Mouse (Mus musculus) midbrain, embryonic 12.5 days (tissue): ENCODE data around the gene Fsip1. TPM values are rescaled to one million over a fixed set of nuclear protein-coding genes. Genes with fewer than 3 reads are reported as not detected.

ENCODE experiments used
- ATAC-seq: fragments of 200-750 bp; cut with Nextera tagmentation; 2 replicates; pipeline ENCODE4 v1.8.0; 2017; ENCODE audit warnings: low read depth, moderate TSS enrichment, moderate library complexity; ENCODE audit not compliant: low FRiP score
- H3K27ac ChIP-seq: fragments of 300-500 bp; sonication (generic); replicated peaks from 2 replicates; pipeline ENCODE4 v1.5.1; 2016; ENCODE audit warnings: mild to moderate bottlenecking
- H3K27me3 ChIP-seq: fragments of 300-500 bp; sonication (generic); 2 replicates; pipeline ENCODE4 v1.6.1; 2016; ENCODE audit warnings: mild to moderate bottlenecking
- H3K36me3 ChIP-seq: fragments of 300-500 bp; sonication (generic); 2 replicates; pipeline ENCODE4 v1.6.1; 2016
- H3K4me1 ChIP-seq: fragments of 300-500 bp; sonication (generic); 2 replicates; pipeline ENCODE4 v1.6.1; 2016
- H3K4me2 ChIP-seq: fragments of 300-500 bp; sonication (generic); replicated peaks from 2 replicates; pipeline ENCODE4 v1.6.1; 2016; ENCODE audit warnings: mild to moderate bottlenecking, moderate library complexity
- H3K4me3 ChIP-seq: fragments of 300-500 bp; sonication (generic); 2 replicates; pipeline ENCODE4 v1.5.1; 2016; ENCODE audit warnings: mild to moderate bottlenecking
- H3K9ac ChIP-seq: fragments of 300-500 bp; sonication (generic); replicated peaks from 2 replicates; pipeline ENCODE4 v1.6.1; 2016; ENCODE audit warnings: mild to moderate bottlenecking, moderate library complexity
- H3K9me3 ChIP-seq: fragments of 300-500 bp; sonication (generic); 2 replicates; pipeline ENCODE4 v1.6.1; 2016; ENCODE audit warnings: mild to moderate bottlenecking
- WGBS: fragments of 180-500 bp; shearing (Covaris S2); methylation state at CpG from one replicate; pipeline ENCODE4 v1.1.7; 2016; 5-methylcytosine and 5-hydroxymethylcytosine counted together
- polyA plus RNA-seq: library from polyadenylated mRNA; unstranded; fragments of >200 nt; fragmentation: Nextera tagmentation; extraction: Ambion mirVana; gene quantifications from 2 replicates; pipeline ENCODE4 v1.2.1, GENCODE M21; 2016

Gene Fsip1
- polyA plus RNA-seq, 1 experiment from 2014 or later = 1.6 TPM

DNA sequence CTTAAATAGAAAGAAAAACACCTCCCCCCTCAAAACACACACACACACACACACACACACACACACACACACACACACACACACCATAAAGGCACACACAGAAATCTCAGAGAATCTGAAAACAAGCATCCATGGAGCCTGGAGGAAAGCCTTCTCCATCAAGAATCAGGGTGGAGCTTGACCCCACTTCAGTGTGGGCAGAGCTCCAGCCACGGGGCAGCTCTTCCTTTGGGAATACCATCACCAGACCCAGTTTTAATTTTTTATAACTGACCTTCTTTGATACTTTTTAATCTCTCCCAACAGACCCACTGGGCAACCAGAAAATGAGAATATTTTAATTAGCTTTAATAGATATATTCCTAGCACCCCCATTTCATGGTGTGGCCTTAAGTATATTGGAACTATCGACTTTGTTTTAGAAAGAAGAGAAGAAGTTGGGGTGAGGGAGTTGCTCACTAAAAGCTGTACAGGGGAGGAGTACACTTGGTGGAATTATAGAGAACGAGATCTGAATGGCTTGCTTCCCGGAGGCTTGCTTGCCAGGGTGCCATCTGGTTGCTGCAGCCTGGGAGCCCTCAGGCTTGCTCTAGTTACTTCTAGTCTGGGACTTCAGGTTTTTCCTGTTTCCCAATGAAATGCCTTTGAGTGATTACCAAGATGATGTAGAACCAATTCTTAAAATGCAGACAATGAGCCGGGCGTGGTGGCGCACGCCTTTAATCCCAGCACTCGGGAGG is 31.7 kb upstream of the Fsip1 start:
- no peaks in the 10 kb centered on the region for H3K4me1 ChIP-seq
- H3K27ac ChIP-seq = no peak overlapping the region
- no peak overlapping the region for H3K4me3 ChIP-seq
- H3K36me3 ChIP-seq = no peaks in the 10 kb centered on the region
- ATAC-seq = no peak
- 88% methylated on average over 9 of the region's 9 CpGs for WGBS
- H3K9me3 ChIP-seq = no peaks in the 10 kb centered on the region
- no peak overlapping the region for H3K9ac ChIP-seq
- no peaks in the 10 kb centered on the region for H3K27me3 ChIP-seq
- no peak overlapping the region for H3K4me2 ChIP-seq

DNA sequence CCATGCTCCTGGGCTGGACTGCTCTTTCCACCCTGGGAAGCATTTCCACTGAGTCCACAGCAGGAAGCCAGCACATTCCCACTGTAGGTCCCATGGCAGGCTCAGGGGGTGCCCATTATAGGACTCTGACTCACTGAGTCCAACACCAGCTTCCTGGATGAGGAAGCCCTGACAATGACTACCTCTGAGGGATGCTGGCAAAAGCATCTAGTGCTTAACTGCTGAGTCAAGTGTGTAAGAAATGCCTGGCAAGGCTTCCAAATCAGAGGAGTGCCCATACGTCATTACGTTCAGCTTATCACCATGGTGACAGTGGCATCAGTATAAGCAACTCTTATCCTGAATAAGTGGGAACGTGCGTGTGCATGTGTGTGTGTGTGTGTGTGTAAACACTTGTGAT is 30.9 kb upstream of the Fsip1 start:
- no peak overlapping the region for H3K4me3 ChIP-seq
- 71% methylated on average over 4 of the region's 4 CpGs for WGBS

GRCm38 (mm10) chr2:118282467-118282866 is 25.7 kb upstream of the Fsip1 start:
- H3K27ac ChIP-seq = no peak overlapping the region
- H3K4me3 ChIP-seq = no peak overlapping the region
- no peaks in the 10 kb centered on the region for H3K4me1 ChIP-seq
- H3K36me3 ChIP-seq = no peaks in the 10 kb centered on the region
- no peaks in the 10 kb centered on the region for H3K9me3 ChIP-seq
- H3K27me3 ChIP-seq = no peaks in the 10 kb centered on the region
- 85% methylated on average over 3 of the region's 3 CpGs for WGBS
- H3K9ac ChIP-seq = no peak overlapping the region
- no peak overlapping the region for H3K4me2 ChIP-seq
- no peak for ATAC-seq

More for the DNA sequence above, 30.9 kb upstream of the Fsip1 start:
- Histone ChIP-seq H3K9ac (no peak overlapping the region), H3K4me1 (no peaks in the 10 kb centered on the region), H3K9me3 (no peaks in the 10 kb centered on the region), H3K27me3 (no peaks in the 10 kb centered on the region), H3K36me3 (no peaks in the 10 kb centered on the region), H3K4me2 (no peak overlapping the region), H3K27ac (no peak overlapping the region)
- ATAC-seq = no peak

DNA sequence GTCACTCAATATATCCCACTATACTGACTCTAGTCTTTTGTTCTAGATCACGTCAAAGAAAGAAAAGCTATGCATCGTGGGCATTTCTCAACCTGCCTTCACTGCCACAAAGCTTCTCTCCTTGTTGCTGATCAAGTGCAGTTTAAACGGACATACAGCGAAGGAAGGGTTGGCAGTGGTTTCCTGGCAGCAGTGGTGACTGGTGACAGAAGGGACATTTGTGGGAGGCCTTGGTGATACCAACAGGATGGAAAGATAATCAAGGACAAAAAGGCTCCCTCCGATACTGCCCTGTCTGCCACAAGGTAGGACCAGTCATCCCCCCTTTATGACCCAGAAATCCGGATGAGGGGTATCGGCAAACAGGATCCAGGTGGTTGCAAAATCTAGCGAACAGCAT is 21.5 kb upstream of the Fsip1 start:
- Histone ChIP-seq H3K4me2 (no peak overlapping the region), H3K27me3 (no peaks in the 10 kb centered on the region), H3K9ac (no peak overlapping the region), H3K4me1 (no peaks in the 10 kb centered on the region), H3K36me3 (no peaks in the 10 kb centered on the region), H3K4me3 (no peak overlapping the region), H3K9me3 (no peaks in the 10 kb centered on the region), H3K27ac (no peak overlapping the region)
- ATAC-seq = no peak
- WGBS = 94% methylated on average over 8 of the region's 8 CpGs

DNA sequence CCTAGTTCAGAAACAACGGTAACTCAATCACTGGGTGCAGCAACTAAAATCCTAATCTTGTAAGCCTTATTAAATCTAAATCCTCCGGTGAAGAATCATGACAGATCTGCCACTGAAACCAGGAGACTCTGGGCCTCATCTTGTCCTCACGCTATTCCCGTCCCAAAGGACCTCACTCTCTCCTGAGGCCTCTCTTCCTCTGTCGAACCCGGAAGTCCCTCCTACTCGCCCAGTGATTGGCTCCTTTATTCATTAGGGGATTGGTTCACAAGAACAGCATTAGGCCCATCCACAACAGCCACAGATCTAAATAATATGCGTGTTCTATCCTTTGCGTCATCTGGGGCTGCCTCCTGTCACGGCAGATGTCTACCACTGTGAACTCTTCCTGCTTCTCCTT is 14.8 kb upstream of the Fsip1 start:
- Histone ChIP-seq H3K27ac (no peak overlapping the region), H3K4me2 (no peak overlapping the region), H3K36me3 (no peaks in the 10 kb centered on the region), H3K4me1 (no peaks in the 10 kb centered on the region), H3K9ac (no peak overlapping the region), H3K27me3 (no peaks in the 10 kb centered on the region), H3K4me3 (no peak overlapping the region), H3K9me3 (no peaks in the 10 kb centered on the region)
- WGBS = 89% methylated on average over 10 of the region's 10 CpGs
- no peak for ATAC-seq

- Histone ChIP-seq H3K27ac (no peak overlapping the region), H3K9me3 (no peaks in the 10 kb centered on the region), H3K4me1 (no peaks in the 10 kb centered on the region), H3K4me3 (no peak overlapping the region), H3K4me2 (no peak overlapping the region), H3K9ac (no peak overlapping the region), H3K36me3 (no peaks in the 10 kb centered on the region), H3K27me3 (no peaks in the 10 kb centered on the region)
- no peak for ATAC-seq
- WGBS = 90% methylated on average over 14 of the region's 14 CpGs
Observed at GRCm38 (mm10) chr2:118270213-118270612, 13.4 kb upstream of the Fsip1 start.

GRCm38 (mm10) chr2:118263914-118264201 is 7.1 kb upstream of the Fsip1 start:
- H3K27ac ChIP-seq = no peak overlapping the region
- H3K27me3 ChIP-seq = no peaks in the 10 kb centered on the region
- no peak for ATAC-seq
- no peaks in the 10 kb centered on the region for H3K9me3 ChIP-seq
- H3K4me3 ChIP-seq = no peak overlapping the region
- 55% methylated on average over 2 of the region's 2 CpGs for whole genome bisulfite sequencing
- H3K4me1 ChIP-seq = no peaks in the 10 kb centered on the region
- H3K36me3 ChIP-seq = no peaks in the 10 kb centered on the region
- no peak overlapping the region for H3K4me2 ChIP-seq
- no peak overlapping the region for H3K9ac ChIP-seq

DNA sequence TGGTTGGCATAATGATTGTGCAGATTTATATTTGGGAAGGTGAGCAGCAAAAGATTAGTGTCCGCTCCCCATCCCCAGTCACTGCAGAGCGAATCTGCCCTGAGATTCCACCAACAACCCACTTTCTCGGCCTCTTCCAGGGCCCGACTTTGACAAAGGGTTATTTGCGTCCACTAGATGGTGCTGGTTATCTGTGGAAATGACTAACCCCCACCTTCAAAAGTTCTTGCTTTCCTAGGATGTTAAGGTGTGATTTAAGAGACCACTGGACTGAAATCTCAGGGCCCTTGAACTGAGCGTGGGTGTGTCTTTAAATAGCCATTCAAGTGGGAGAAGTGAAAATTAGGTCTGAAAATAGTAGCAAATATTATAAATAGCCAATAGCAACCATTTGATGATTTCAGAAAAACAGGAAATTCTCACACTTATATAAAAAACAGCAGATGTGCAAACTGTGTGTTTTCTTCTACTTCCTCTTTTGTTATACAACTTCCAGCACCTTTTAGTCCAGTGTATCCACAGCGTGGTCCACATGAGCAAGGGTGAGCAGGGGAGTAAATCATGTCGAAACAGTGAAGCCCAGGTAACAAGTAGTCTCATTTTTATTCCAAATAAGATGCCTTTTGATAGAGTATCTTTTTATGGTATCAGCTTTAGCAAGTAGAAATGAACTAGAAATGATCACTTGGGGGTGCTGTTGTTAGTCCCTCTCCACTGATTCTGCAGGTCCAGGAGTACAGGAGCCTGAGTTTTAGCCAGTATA is 6.6 kb upstream of the Fsip1 start:
- no peak for ATAC-seq
- WGBS = 22% methylated on average over 8 of the region's 8 CpGs

DNA sequence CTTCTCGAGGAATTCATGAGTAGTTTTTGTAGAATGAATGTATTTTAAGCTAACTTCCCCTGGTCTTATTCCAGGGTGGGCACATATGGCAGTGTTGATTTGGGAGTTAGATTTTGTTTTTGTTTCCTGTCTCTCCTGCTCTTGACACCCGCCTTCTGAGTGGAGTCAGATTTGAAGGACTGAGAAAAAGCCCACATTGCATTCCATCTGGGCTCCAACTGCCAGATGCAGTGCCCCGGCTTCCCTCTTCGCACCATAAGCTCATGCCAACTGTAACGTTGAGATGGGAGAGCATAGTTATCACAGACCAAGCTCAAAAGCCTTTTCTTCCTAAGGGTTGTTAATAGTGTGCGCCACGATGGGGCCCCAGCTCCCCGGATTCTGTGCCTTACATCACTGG is 5.9 kb upstream of the Fsip1 start:
- Histone ChIP-seq H3K27me3 (no peaks in the 10 kb centered on the region), H3K4me1 (no peaks in the 10 kb centered on the region), H3K4me2 (no peak overlapping the region), H3K4me3 (no peak overlapping the region), H3K36me3 (no peaks in the 10 kb centered on the region), H3K9me3 (no peaks in the 10 kb centered on the region), H3K9ac (no peak overlapping the region), H3K27ac (no peak overlapping the region)
- ATAC-seq = no peak
- 60% methylated on average over 8 of the region's 8 CpGs for WGBS

More for the DNA sequence above, 6.6 kb upstream of the Fsip1 start:
- Histone ChIP-seq H3K9me3 (no peaks in the 10 kb centered on the region), H3K27ac (no peak overlapping the region), H3K9ac (no peak overlapping the region), H3K27me3 (no peaks in the 10 kb centered on the region), H3K4me2 (no peak overlapping the region), H3K36me3 (no peaks in the 10 kb centered on the region), H3K4me1 (no peaks in the 10 kb centered on the region), H3K4me3 (no peak overlapping the region)

DNA sequence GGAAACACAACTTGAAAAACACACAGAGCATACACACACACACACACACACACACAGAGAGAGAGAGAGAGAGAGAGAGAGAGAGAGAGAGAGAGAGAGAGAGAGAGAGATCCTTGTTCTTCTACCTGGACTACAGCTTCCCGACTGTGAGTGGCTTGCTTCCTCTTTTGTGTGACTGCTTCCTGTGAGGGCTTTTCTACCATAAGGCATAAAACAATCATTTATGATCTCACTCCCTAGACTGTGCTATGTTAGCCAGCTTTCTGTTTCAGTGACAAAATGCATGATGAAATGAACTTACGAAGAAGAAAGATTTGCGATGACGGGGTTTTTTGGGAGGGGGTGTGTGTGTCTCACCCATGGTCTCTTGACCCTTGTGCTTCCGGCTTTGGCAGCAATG is 3.0 kb upstream of the Fsip1 start:
- WGBS = 91% methylated on average over 5 of the region's 5 CpGs
- Histone ChIP-seq H3K27ac (no peak overlapping the region), H3K36me3 (no peaks in the 10 kb centered on the region), H3K4me1 (peaks cover 5% of the 10 kb centered on the region; the same call in 1 of the 2 replicates), H3K9me3 (no peaks in the 10 kb centered on the region), H3K4me3 (no peak overlapping the region), H3K4me2 (no peak overlapping the region), H3K27me3 (no peaks in the 10 kb centered on the region), H3K9ac (no peak overlapping the region)
- no peak for ATAC-seq

DNA sequence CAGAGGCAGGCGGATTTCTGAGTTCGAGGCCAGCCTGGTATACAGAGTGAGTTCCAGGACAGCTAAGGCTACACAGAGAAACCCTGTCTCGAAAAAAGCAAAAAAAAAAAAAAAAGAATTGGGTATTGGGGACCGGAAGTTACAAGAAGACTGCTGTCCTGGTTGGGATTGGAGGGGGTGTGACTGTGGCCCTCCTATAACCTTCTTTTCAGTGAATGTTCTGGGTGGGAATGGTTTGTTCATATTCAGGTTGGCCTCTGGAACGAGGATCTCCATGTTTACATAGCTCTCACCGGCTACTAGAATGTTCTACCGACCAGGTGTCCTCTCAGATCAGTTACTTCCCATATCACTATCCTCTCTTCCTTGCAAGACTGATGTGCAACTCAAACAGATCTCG is 328 bp upstream of the Fsip1 start:
- ATAC-seq = 0 out of 2 replicates have a peak, but pooled peaks have one; percentile 7
- Histone ChIP-seq H3K36me3 (no peaks in the 10 kb centered on the region), H3K4me1 (peaks cover 5% of the 10 kb centered on the region; the same call in 1 of the 2 replicates), H3K4me2 (peak overlapping the region; percentile 65), H3K9ac (no peak overlapping the region), H3K9me3 (no peaks in the 10 kb centered on the region), H3K27me3 (0 out of 2 replicates have a peak, but pooled peaks cover 3% of the 10 kb centered on the region), H3K27ac (no peak overlapping the region), H3K4me3 (no peak overlapping the region)
- WGBS = 75% methylated on average over 8 of the region's 8 CpGs

GRCm38 (mm10) chr2:118254516-118254915 is 2.2 kb downstream of the Fsip1 start:
- H3K9ac ChIP-seq = no peak overlapping the region
- peaks cover 5% of the 10 kb centered on the region; the same call in 1 of the 2 replicates for H3K4me1 ChIP-seq
- H3K27ac ChIP-seq = no peak overlapping the region
- 0 out of 2 replicates have a peak, but pooled peaks cover 3% of the 10 kb centered on the region for H3K27me3 ChIP-seq
- no peak overlapping the region for H3K4me3 ChIP-seq
- H3K9me3 ChIP-seq = no peaks in the 10 kb centered on the region
- no peak for ATAC-seq
- H3K4me2 ChIP-seq = no peak overlapping the region
- no peaks in the 10 kb centered on the region for H3K36me3 ChIP-seq
- 91% methylated on average over 8 of the region's 8 CpGs for WGBS
